Mouse (Mus musculus) 3134 (cell line): ENCODE measurements at regions not wholly inside any gene's neighbourhood (a gene's known extent, or its start where the extent isn't known, plus 50 kb on each side); places are given as distances from the start of the nearest gene placed in this dataset.

ENCODE experiments used
- DNase-seq: peaks from one replicate; pipeline ENCODE4 v3.0.0-alpha.2; 2011; ENCODE audit warnings: low spot score; ENCODE audit not compliant: insufficient read length; ENCODE audit errors: extremely low read depth

DNA sequence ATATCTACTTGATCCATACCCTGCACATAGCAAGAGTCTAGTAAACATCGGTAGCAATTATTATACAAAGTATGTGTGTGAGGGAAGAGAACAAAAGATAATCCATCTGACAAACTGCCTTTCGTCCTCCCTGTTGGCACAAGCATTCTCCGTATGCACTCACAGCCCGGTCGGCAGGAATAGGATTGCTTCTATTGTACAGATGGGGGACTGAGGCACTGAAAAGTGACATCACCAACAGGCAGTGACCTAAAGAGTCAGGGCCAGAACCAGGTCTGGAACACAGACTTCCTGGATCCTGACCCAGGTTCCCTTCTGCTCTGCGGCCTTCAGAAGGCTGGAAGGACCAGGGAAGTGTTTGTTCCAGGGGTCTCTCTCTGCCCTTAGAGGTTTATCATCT is 69.3 kb upstream of the Prox1 start:
- no peak for DNase-seq

DNA sequence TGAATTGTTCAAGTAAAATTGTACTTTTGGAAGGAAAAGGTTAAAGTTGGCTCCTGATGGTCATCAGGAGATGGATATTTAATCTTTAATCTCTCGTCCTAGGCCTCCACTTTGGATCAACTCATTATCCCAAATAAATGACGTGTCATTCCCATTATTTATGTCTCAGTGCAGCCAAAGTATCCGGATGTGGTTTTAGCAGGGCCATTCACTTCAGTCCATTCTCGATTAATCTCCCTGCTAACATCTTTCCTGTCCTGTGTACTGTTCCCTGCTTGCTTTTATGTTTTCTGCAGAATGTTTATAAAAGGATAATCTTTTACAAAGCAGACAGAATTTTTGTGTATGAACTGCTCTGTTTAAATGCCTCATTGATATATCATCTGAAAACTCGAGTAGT is 60.4 kb upstream of the Prox1 start:
- no peak for DNase-seq

DNA sequence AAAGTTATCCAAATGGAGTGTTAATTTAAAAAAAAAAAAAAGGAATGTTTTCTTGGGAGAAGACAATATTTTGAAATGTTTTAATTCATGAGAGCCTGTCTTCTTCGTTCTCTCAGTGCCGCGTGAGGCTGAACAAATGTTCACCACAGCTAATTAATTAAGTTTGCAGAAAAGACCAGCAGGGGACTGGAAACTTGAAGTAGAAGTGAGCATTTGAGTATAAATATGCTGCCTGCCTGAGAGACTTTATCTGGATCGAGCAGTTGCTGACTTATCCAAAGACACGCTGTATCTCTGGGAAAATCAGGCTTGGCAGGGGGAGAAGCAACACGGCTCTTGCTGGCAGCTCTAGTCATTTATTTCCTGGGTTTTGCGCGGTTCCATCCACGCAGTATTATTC is 49.9 kb upstream of the Prox1 start:
- no peak for DNase-seq
